Mouse (Mus musculus): ENCODE data around the gene Gadd45g. TPM values are rescaled to one million over a fixed set of nuclear protein-coding genes. Genes with fewer than 3 reads are reported as not detected.

Gene Gadd45g
- total and polyA plus RNA-seq, 2 experiments from 2014 or later = 30.4 to 46.6 TPM

DNA sequence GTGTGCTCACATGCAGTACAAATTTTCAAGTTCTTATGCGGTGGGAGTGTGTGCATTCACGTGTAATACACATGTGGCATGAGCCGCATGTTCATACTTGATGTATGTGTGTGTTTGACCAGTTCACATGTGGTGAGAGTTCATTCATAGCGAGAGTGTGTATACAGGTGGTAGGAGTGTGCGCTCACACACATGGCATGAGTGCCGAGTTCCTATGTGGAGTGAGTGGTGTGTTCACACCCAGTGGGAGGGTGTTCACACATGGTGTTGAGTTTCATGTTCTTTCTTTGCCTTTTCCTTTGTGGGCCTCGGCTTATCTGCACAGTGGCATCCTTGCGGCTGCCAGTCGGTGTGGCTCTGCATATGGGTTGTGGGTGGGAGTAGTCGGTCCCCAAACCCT, 39.1 kb downstream of the Gadd45g start:
- no peak for ATAC-seq (ENCODE audit: insufficient read depth, low read depth)
- Histone ChIP-seq H3K4me2 (ENCODE audit: low read depth, low read length) (no peak overlapping the region), H3K9ac (replicated peaks; ENCODE audit: low read depth, low read length) (no peak overlapping the region), H3K9me3 (replicated peaks; ENCODE audit: control insufficient read depth, low read length) (no peaks in the 10 kb centered on the region), H3K27ac (ENCODE audit: low read depth) (peak overlapping the region; percentile 27; the same call in 1 of the 2 replicates), H3K4me3 (ENCODE audit: low read depth, low read length) (no peak overlapping the region), H3K4me1 (ENCODE audit: control insufficient read depth, insufficient read depth) (peaks cover 36% of the 10 kb centered on the region), H3K27me3 (ENCODE audit: control insufficient read depth, insufficient read depth, low read length) (no peaks in the 10 kb centered on the region), H3K36me3 (replicated peaks; ENCODE audit: control insufficient read depth, insufficient read depth, low read length) (no peaks in the 10 kb centered on the region)
- TF ChIP-seq EP300 (IDR thresholded peaks at IDR 0.05; ENCODE audit: low read depth) (no peak), CTCF (IDR thresholded peaks at IDR 0.05; ENCODE audit: low read depth) (no peak)
- WGBS = 70% methylated on average over 10 of the region's 10 CpGs
- no peak for DNase-seq (ENCODE audit: low spot score)

DNA sequence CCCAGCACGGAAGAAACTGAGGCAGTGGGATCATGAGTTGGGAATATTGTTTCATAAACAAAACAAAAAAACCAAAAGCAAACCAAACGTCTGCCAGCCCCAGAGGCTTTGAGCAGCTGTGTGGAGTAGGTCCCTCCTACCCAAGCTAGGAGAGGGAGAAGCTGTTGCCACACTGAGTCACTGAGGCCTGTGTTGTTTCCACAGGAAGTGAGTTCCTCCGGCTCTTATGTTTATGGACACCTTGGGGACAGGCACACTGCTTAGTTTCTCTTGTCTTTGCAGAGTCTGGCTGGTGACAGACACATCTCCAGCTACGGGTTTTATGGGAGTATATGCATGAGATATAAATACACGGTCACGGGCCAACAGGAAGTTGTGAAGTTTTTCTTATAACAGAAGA, 39.6 kb downstream of the Gadd45g start:
- no peak overlapping the region for H3K9ac ChIP-seq (replicated peaks; ENCODE audit: low read depth, low read length)
- H3K9me3 ChIP-seq (replicated peaks; ENCODE audit: control insufficient read depth, low read length) = no peaks in the 10 kb centered on the region
- H3K4me3 ChIP-seq (ENCODE audit: low read depth, low read length) = no peak overlapping the region
- TF ChIP-seq EP300 (IDR thresholded peaks at IDR 0.05; ENCODE audit: low read depth) (no peak), CTCF (IDR thresholded peaks at IDR 0.05; ENCODE audit: low read depth) (no peak)
- H3K27me3 ChIP-seq (ENCODE audit: control insufficient read depth, insufficient read depth, low read length) = no peaks in the 10 kb centered on the region
- peak overlapping the region; percentile 27; the same call in 1 of the 2 replicates for H3K27ac ChIP-seq (ENCODE audit: low read depth)
- peaks cover 31% of the 10 kb centered on the region for H3K4me1 ChIP-seq (ENCODE audit: control insufficient read depth, insufficient read depth)
- ATAC-seq (ENCODE audit: insufficient read depth, low read depth) = no peak
- DNase-seq (ENCODE audit: low spot score) = peak; percentile 30
- no peaks in the 10 kb centered on the region for H3K36me3 ChIP-seq (replicated peaks; ENCODE audit: control insufficient read depth, insufficient read depth, low read length)
- no peak overlapping the region for H3K4me2 ChIP-seq (ENCODE audit: low read depth, low read length)
- WGBS = 30% methylated on average over 6 of the region's 6 CpGs

DNA sequence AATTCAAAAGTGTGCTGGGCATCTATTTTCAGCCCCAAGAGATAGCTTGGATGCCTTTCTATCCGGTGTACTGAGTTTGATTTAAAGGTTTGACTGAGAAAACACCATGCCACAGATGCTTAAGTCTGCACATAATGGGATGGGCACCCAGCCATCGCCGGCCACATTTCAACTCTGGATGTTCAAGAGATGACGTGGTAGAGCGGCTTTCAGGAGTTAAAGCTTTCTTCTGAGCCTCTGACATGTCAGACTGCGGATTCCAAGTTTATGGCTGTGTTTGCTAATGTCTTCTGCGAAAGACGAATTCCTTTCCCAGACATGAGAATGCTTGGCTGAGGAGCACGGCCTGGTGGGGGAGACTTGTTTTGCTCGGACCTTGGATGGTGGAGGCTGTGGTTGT, 40.2 kb downstream of the Gadd45g start:
- H3K27ac ChIP-seq (ENCODE audit: low read depth) = peak overlapping the region; percentile 9; the same call in 1 of the 2 replicates
- H3K4me1 ChIP-seq (ENCODE audit: control insufficient read depth, insufficient read depth) = peaks cover 25% of the 10 kb centered on the region
- no peak for TF ChIP-seq CTCF (IDR thresholded peaks at IDR 0.05; ENCODE audit: low read depth)
- TF ChIP-seq EP300 (IDR thresholded peaks at IDR 0.05; ENCODE audit: low read depth) = no peak
- no peaks in the 10 kb centered on the region for H3K9me3 ChIP-seq (replicated peaks; ENCODE audit: control insufficient read depth, low read length)
- no peaks in the 10 kb centered on the region for H3K36me3 ChIP-seq (replicated peaks; ENCODE audit: control insufficient read depth, insufficient read depth, low read length)
- peak; percentile 24 for DNase-seq (ENCODE audit: low spot score)
- no peaks in the 10 kb centered on the region for H3K27me3 ChIP-seq (ENCODE audit: control insufficient read depth, insufficient read depth, low read length)
- no peak overlapping the region for H3K9ac ChIP-seq (replicated peaks; ENCODE audit: low read depth, low read length)
- 33% methylated on average over 10 of the region's 10 CpGs for WGBS
- ATAC-seq (ENCODE audit: insufficient read depth, low read depth) = no peak
- no peak overlapping the region for H3K4me2 ChIP-seq (ENCODE audit: low read depth, low read length)
- H3K4me3 ChIP-seq (ENCODE audit: low read depth, low read length) = no peak overlapping the region

DNA sequence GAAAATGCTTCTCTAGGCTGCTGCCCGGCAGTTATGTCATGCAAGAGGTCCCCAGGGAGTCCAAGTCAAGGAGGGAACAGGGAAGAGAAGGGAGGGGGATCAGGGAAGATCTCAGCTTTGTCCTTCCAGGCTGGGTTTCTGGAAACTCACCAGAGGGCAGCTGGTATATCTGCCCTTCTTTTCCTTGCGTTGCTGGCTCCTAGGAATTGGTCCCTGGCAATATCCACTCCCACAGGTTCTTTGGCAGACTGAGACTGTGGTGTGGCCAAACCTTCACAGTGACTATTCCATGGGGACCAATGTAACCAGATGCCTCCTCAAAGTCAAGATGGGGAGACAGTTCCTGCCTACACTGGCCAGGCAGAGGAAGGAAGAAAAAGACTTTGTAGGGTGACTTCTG, 41.9 kb downstream of the Gadd45g start:
- H3K4me1 ChIP-seq (ENCODE audit: control insufficient read depth, insufficient read depth) = peaks cover 17% of the 10 kb centered on the region
- 38% methylated on average over 1 of the region's 2 CpGs for WGBS
- no peak for DNase-seq (ENCODE audit: low spot score)

DNA sequence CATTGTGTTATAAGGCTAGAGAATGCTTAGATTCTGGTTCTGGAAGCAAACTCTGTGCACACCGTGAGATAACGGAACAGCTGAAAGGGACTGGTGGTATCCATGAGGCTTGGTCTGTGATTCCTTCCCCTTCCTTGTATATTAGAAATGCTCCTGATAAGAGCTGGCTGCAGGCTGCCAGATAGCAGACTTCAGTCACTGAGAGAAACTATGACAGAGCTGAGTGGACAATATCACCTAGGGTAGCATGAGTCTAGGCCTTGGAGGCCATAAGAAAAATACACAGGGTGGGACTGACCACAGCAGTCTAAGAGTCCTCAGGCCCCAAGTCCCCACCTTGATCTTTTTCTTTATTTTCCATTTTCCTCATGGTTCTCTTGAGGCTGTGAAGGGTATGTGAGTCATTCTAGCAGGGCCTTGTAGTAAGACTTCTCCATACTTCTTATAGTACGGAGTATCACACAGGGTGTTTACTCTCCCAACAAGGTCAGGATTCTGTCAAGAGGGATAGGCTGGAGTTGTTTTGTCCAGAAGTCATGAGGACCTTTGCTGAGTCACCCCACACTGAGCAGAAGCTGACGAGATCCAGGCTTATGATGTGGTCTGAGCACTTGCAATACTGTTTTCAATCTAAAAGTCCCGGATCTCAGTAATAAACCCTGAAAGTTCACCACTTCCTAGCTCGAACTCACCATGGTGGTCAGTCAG, 45.5 kb downstream of the Gadd45g start:
- Histone ChIP-seq H3K4me3 (ENCODE audit: low read depth, low read length) (no peak overlapping the region), H3K4me2 (ENCODE audit: low read depth, low read length) (no peak overlapping the region), H3K36me3 (replicated peaks; ENCODE audit: control insufficient read depth, insufficient read depth, low read length) (no peaks in the 10 kb centered on the region), H3K9me3 (replicated peaks; ENCODE audit: control insufficient read depth, low read length) (peaks cover 9% of the 10 kb centered on the region; the same call in 1 of the 2 replicates), H3K27me3 (ENCODE audit: control insufficient read depth, insufficient read depth, low read length) (no peaks in the 10 kb centered on the region), H3K4me1 (ENCODE audit: control insufficient read depth, insufficient read depth) (peaks cover 4% of the 10 kb centered on the region; the same call in 1 of the 2 replicates), H3K9ac (replicated peaks; ENCODE audit: low read depth, low read length) (no peak overlapping the region), H3K27ac (ENCODE audit: low read depth) (no peak overlapping the region)
- ATAC-seq (ENCODE audit: insufficient read depth, low read depth) (no peak), DNase-seq (ENCODE audit: low spot score) (no peak)
- TF ChIP-seq EP300 (IDR thresholded peaks at IDR 0.05; ENCODE audit: low read depth) (no peak), CTCF (IDR thresholded peaks at IDR 0.05; ENCODE audit: low read depth) (no peak)
- WGBS = 63% methylated on average over 6 of the region's 6 CpGs

More for the DNA sequence above, 41.9 kb downstream of the Gadd45g start:
- Histone ChIP-seq H3K9ac (replicated peaks; ENCODE audit: low read depth, low read length) (no peak overlapping the region), H3K4me2 (ENCODE audit: low read depth, low read length) (no peak overlapping the region), H3K4me3 (ENCODE audit: low read depth, low read length) (no peak overlapping the region), H3K36me3 (replicated peaks; ENCODE audit: control insufficient read depth, insufficient read depth, low read length) (no peaks in the 10 kb centered on the region), H3K9me3 (replicated peaks; ENCODE audit: control insufficient read depth, low read length) (no peaks in the 10 kb centered on the region), H3K27ac (ENCODE audit: low read depth) (no peak overlapping the region), H3K27me3 (ENCODE audit: control insufficient read depth, insufficient read depth, low read length) (no peaks in the 10 kb centered on the region)
- TF ChIP-seq EP300 (IDR thresholded peaks at IDR 0.05; ENCODE audit: low read depth) (no peak), CTCF (IDR thresholded peaks at IDR 0.05; ENCODE audit: low read depth) (no peak)
- no peak for ATAC-seq (ENCODE audit: insufficient read depth, low read depth)

Data from heart, postnatal 0 days (tissue).